In genomic region chr2:122355389-122355788, GRCm38 (mm10) we compare ENCODE assay signal across 20 mouse cellular contexts. TPM values are rescaled to one million over a fixed set of nuclear protein-coding genes. Genes with fewer than 3 reads are reported as not detected.
"Had no signal": no experiment of that assay in that cellular context is flagged by ENCODE, and none has a peak within 500 bp of the region (broad histone marks: within the 10 kb centered on the region; RNA-seq: fewer than 3 reads in every experiment).

No protein-coding gene starts in this region.

- H3K9ac ChIP-seq: kidney, embryonic 15.5 days; lung, embryonic 15.5 days; midbrain, embryonic 12.5 days had no signal

- H3K27me3 ChIP-seq: kidney, embryonic 15.5 days; lung, embryonic 15.5 days; midbrain, embryonic 12.5 days had no signal

- DNase-seq: kidney, postnatal 14 days; lung, postnatal 14 days; right cerebral cortex, adult 18-20 months; thymus, adult 2 months; thymus, postnatal 36 days had no signal

- H3K4me3 ChIP-seq: kidney, embryonic 15.5 days; left cerebral cortex, adult 2 months; limb, embryonic 10.5 days; lung, embryonic 15.5 days; midbrain, embryonic 12.5 days had no signal

- ATAC-seq: midbrain, embryonic 16.5 days had no signal

- H3K9me3 ChIP-seq: kidney, embryonic 15.5 days; limb, embryonic 10.5 days; lung, embryonic 15.5 days; midbrain, embryonic 12.5 days had no signal

- H3K4me2 ChIP-seq: kidney, embryonic 15.5 days; liver, embryonic 11.5 days; lung, embryonic 15.5 days; midbrain, embryonic 12.5 days had no signal

- H3K27ac ChIP-seq: kidney, embryonic 15.5 days; left cerebral cortex, adult 2 months; limb, embryonic 10.5 days; lung, embryonic 15.5 days; macrophage had no signal

RNA-seq across cellular contexts. Expression of gene Duox1, which starts 39.9 kb away (rescaled TPM):
- total RNA-seq: layer of hippocampus, adult 8-10 months; layer of hippocampus, postnatal 25 days; left cerebral cortex, adult 2 months; megakaryocyte-erythroid progenitor cell, adult 5-6 weeks had no signal
- polyA plus RNA-seq: liver, embryonic 16.5 days; macrophage had no signal

RNA-seq across cellular contexts. Expression of gene Duoxa1, which starts 41.9 kb away (rescaled TPM):
- total RNA-seq: layer of hippocampus, adult 8-10 months; layer of hippocampus, postnatal 25 days; left cerebral cortex, adult 2 months; left cerebral cortex, postnatal 14 days; megakaryocyte-erythroid progenitor cell, adult 5-6 weeks had no signal
- polyA plus RNA-seq: liver, embryonic 11.5 days; liver, embryonic 16.5 days; macrophage; neural tube, embryonic 14.5 days had no signal

RNA-seq across cellular contexts. Expression of gene Duoxa2, which starts 56.7 kb away (rescaled TPM):
- total RNA-seq: layer of hippocampus, adult 8-10 months; layer of hippocampus, postnatal 25 days; left cerebral cortex, adult 2 months; left cerebral cortex, postnatal 14 days; megakaryocyte-erythroid progenitor cell, adult 5-6 weeks had no signal
- polyA plus RNA-seq: kidney, embryonic 15.5 days; limb, embryonic 10.5 days; liver, embryonic 11.5 days; liver, embryonic 16.5 days; lung, embryonic 15.5 days; macrophage; midbrain, embryonic 12.5 days; stomach, embryonic 14.5 days had no signal

RNA-seq across cellular contexts. Expression of gene Duox2, which starts 57.1 kb away (rescaled TPM):
- total RNA-seq: left cerebral cortex, adult 2 months; megakaryocyte-erythroid progenitor cell, adult 5-6 weeks had no signal
- polyA plus RNA-seq: limb, embryonic 10.5 days; liver, embryonic 11.5 days; liver, embryonic 16.5 days; macrophage; midbrain, embryonic 12.5 days; neural tube, embryonic 14.5 days had no signal
